Mouse (Mus musculus): ENCODE data around the gene Ccdc17. TPM values are rescaled to one million over a fixed set of nuclear protein-coding genes. Genes with fewer than 3 reads are reported as not detected.

Ccdc17 gene
- polyA plus RNA-seq, 1 experiment from 2014 or later = 2.9 TPM

GRCm38 (mm10) chr4:116615237-116615636, 18.8 kb downstream of the Ccdc17 start:
- no peak overlapping the region for H3K27ac ChIP-seq
- no peak overlapping the region for H3K4me3 ChIP-seq
- H3K4me2 ChIP-seq = no peak overlapping the region
- ATAC-seq = no peak
- H3K36me3 ChIP-seq (ENCODE audit: poor library complexity, severe bottlenecking) = peaks cover 79% of the 10 kb centered on the region
- no peak overlapping the region for H3K9ac ChIP-seq
- WGBS = 95% methylated on average over 2 of the region's 2 CpGs
- no peaks in the 10 kb centered on the region for H3K4me1 ChIP-seq
- no peaks in the 10 kb centered on the region for H3K9me3 ChIP-seq (replicated peaks)
- H3K27me3 ChIP-seq = no peaks in the 10 kb centered on the region

- Histone ChIP-seq H3K4me2 (peak overlapping the region; percentile 74), H3K9me3 (replicated peaks) (no peaks in the 10 kb centered on the region), H3K4me3 (peak overlapping the region; percentile 99; the same call in 1 of the 2 replicates), H3K27ac (no peak overlapping the region), H3K36me3 (ENCODE audit: poor library complexity, severe bottlenecking) (peaks cover 28% of the 10 kb centered on the region), H3K4me1 (peaks cover 31% of the 10 kb centered on the region), H3K27me3 (no peaks in the 10 kb centered on the region), H3K9ac (no peak overlapping the region)
- 94% methylated on average over 4 of the region's 4 CpGs for WGBS
- no peak for ATAC-seq
Observed at GRCm38 (mm10) chr4:116624831-116625230, 28.4 kb downstream of the Ccdc17 start.

GRCm38 (mm10) chr4:116626658-116627358, 30.4 kb downstream of the Ccdc17 start:
- H3K4me3 ChIP-seq = peak overlapping the region; percentile 99
- under 1% methylated on average over 49 of the region's 53 CpGs for WGBS
- H3K9ac ChIP-seq = peak overlapping the region; percentile 93
- peaks cover 31% of the 10 kb centered on the region for H3K4me1 ChIP-seq
- peak overlapping the region; percentile 74 for H3K4me2 ChIP-seq
- H3K27me3 ChIP-seq = no peaks in the 10 kb centered on the region
- peak overlapping the region; percentile 98 for H3K27ac ChIP-seq
- peak; percentile 84 for ATAC-seq
- peaks cover 10% of the 10 kb centered on the region; the same call in 1 of the 2 replicates for H3K36me3 ChIP-seq (ENCODE audit: poor library complexity, severe bottlenecking)
- no peaks in the 10 kb centered on the region for H3K9me3 ChIP-seq (replicated peaks)

- peak overlapping the region; percentile 93 for H3K9ac ChIP-seq
- peak; percentile 94 for ATAC-seq
- H3K4me2 ChIP-seq = peak overlapping the region; percentile 74
- H3K4me3 ChIP-seq = peak overlapping the region; percentile 99
- H3K27me3 ChIP-seq = no peaks in the 10 kb centered on the region
- peaks cover 6% of the 10 kb centered on the region; the same call in 1 of the 2 replicates for H3K36me3 ChIP-seq (ENCODE audit: poor library complexity, severe bottlenecking)
- peak overlapping the region; percentile 98 for H3K27ac ChIP-seq
- no peaks in the 10 kb centered on the region for H3K9me3 ChIP-seq (replicated peaks)
- WGBS = under 1% methylated on average over 13 of the region's 13 CpGs
- H3K4me1 ChIP-seq = peaks cover 31% of the 10 kb centered on the region
Observed at GRCm38 (mm10) chr4:116627359-116627716, 30.9 kb downstream of the Ccdc17 start.

- Histone ChIP-seq H3K9ac (peak within 1 kb of the TSS; percentile 93), H3K27me3 (no peaks in the 10 kb centered on the region), H3K9me3 (replicated peaks) (no peaks in the 10 kb centered on the region), H3K4me2 (peak within 1 kb of the TSS; percentile 74), H3K4me1 (peaks cover 31% of the 10 kb centered on the region), H3K4me3 (peak within 1 kb of the TSS; percentile 99), H3K27ac (peak within 1 kb of the TSS; percentile 98), H3K36me3 (ENCODE audit: poor library complexity, severe bottlenecking) (peaks cover 10% of the 10 kb centered on the region; the same call in 1 of the 2 replicates)
- 7% methylated on average over 23 of the region's 23 CpGs for WGBS
- peak; percentile 87 for ATAC-seq
Observed at GRCm38 (mm10) chr4:116627722-116628662, 31.5 kb downstream of the Ccdc17 start, which contains the start of gene Nasp. Gene Nasp (minus strand): TSS chr4:116627941.

GRCm38 (mm10) chr4:116635197-116635596, 38.7 kb downstream of the Ccdc17 start:
- 52% methylated on average over 1 of the region's 1 CpGs for WGBS
- no peaks in the 10 kb centered on the region for H3K4me1 ChIP-seq

GRCm38 (mm10) chr4:116638821-116639220, 42.4 kb downstream of the Ccdc17 start:
- Histone ChIP-seq H3K4me3 (no peak overlapping the region), H3K27ac (no peak overlapping the region), H3K27me3 (no peaks in the 10 kb centered on the region), H3K4me1 (no peaks in the 10 kb centered on the region), H3K9me3 (replicated peaks) (no peaks in the 10 kb centered on the region), H3K9ac (no peak overlapping the region), H3K4me2 (no peak overlapping the region), H3K36me3 (ENCODE audit: poor library complexity, severe bottlenecking) (peaks cover 95% of the 10 kb centered on the region)
- 96% methylated on average over 6 of the region's 6 CpGs for WGBS
- no peak for ATAC-seq

More at GRCm38 (mm10) chr4:116635197-116635596, 38.7 kb downstream of the Ccdc17 start:
- Histone ChIP-seq H3K4me3 (no peak overlapping the region), H3K9me3 (replicated peaks) (no peaks in the 10 kb centered on the region), H3K9ac (no peak overlapping the region), H3K4me2 (no peak overlapping the region), H3K27ac (no peak overlapping the region), H3K27me3 (no peaks in the 10 kb centered on the region), H3K36me3 (ENCODE audit: poor library complexity, severe bottlenecking) (peaks cover 75% of the 10 kb centered on the region)
- ATAC-seq = no peak

- WGBS = 97% methylated on average over 1 of the region's 1 CpGs
Observed at GRCm38 (mm10) chr4:116642071-116642470, 45.6 kb downstream of the Ccdc17 start.

GRCm38 (mm10) chr4:116644326-116644725, 47.9 kb downstream of the Ccdc17 start:
- Histone ChIP-seq H3K4me2 (no peak overlapping the region), H3K4me3 (no peak overlapping the region), H3K27me3 (no peaks in the 10 kb centered on the region), H3K27ac (no peak overlapping the region), H3K4me1 (peaks cover 26% of the 10 kb centered on the region), H3K36me3 (ENCODE audit: poor library complexity, severe bottlenecking) (peaks cover 80% of the 10 kb centered on the region), H3K9ac (no peak overlapping the region), H3K9me3 (replicated peaks) (no peaks in the 10 kb centered on the region)
- ATAC-seq = no peak
- 59% methylated on average over 6 of the region's 6 CpGs for WGBS

More at GRCm38 (mm10) chr4:116642071-116642470, 45.6 kb downstream of the Ccdc17 start:
- H3K4me1 ChIP-seq = peaks cover 4% of the 10 kb centered on the region; the same call in 1 of the 2 replicates
- H3K9ac ChIP-seq = no peak overlapping the region
- ATAC-seq = no peak
- peaks cover 83% of the 10 kb centered on the region for H3K36me3 ChIP-seq (ENCODE audit: poor library complexity, severe bottlenecking)
- H3K27ac ChIP-seq = no peak overlapping the region
- no peaks in the 10 kb centered on the region for H3K27me3 ChIP-seq
- H3K9me3 ChIP-seq (replicated peaks) = no peaks in the 10 kb centered on the region
- H3K4me2 ChIP-seq = no peak overlapping the region
- H3K4me3 ChIP-seq = no peak overlapping the region

GRCm38 (mm10) chr4:116645624-116646023, 49.2 kb downstream of the Ccdc17 start:
- Histone ChIP-seq H3K36me3 (ENCODE audit: poor library complexity, severe bottlenecking) (peaks cover 68% of the 10 kb centered on the region), H3K27ac (no peak overlapping the region), H3K9me3 (replicated peaks) (no peaks in the 10 kb centered on the region), H3K27me3 (no peaks in the 10 kb centered on the region), H3K9ac (no peak overlapping the region), H3K4me2 (no peak overlapping the region), H3K4me3 (no peak overlapping the region), H3K4me1 (peaks cover 38% of the 10 kb centered on the region)
- no peak for ATAC-seq
- WGBS = 93% methylated on average over 7 of the region's 7 CpGs

GRCm38 (mm10) chr4:116649411-116649810, 53.0 kb downstream of the Ccdc17 start:
- WGBS = 93% methylated on average over 2 of the region's 2 CpGs
- peaks cover 43% of the 10 kb centered on the region for H3K4me1 ChIP-seq

More at GRCm38 (mm10) chr4:116649411-116649810, 53.0 kb downstream of the Ccdc17 start:
- H3K4me3 ChIP-seq = peak overlapping the region; percentile 97; the same call in 1 of the 2 replicates
- no peak overlapping the region for H3K9ac ChIP-seq
- ATAC-seq = no peak
- no peak overlapping the region for H3K27ac ChIP-seq
- H3K4me2 ChIP-seq = peak overlapping the region; percentile 86
- no peaks in the 10 kb centered on the region for H3K9me3 ChIP-seq (replicated peaks)
- no peaks in the 10 kb centered on the region for H3K27me3 ChIP-seq
- peaks cover 33% of the 10 kb centered on the region for H3K36me3 ChIP-seq (ENCODE audit: poor library complexity, severe bottlenecking)

Data from forebrain, embryonic 13.5 days (tissue).